Mouse (Mus musculus): ENCODE data around the gene Numbl.

The Numbl gene

DNA sequence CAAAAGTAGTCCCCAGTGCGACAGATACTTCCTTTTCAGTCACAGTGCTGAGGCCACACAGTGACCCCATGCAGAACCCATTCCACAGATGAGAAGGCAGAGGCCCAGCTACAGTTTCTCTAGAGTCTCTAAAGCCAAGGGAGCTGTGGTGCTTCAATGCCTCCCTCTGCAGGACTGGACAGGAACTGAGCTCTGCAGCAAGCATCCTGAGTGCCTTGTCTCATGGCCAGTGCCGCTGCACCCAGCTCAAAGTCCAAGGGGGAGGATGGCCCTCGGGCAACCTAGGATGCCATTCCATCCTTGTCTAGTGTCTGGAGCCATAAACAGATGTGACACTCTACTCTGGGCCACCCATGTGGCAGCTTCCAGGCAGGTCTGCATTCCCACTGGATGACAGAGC is 2.5 kb upstream of the Numbl start:
- DNase-seq (ENCODE audit: low read depth), result peak; percentile 67

DNA sequence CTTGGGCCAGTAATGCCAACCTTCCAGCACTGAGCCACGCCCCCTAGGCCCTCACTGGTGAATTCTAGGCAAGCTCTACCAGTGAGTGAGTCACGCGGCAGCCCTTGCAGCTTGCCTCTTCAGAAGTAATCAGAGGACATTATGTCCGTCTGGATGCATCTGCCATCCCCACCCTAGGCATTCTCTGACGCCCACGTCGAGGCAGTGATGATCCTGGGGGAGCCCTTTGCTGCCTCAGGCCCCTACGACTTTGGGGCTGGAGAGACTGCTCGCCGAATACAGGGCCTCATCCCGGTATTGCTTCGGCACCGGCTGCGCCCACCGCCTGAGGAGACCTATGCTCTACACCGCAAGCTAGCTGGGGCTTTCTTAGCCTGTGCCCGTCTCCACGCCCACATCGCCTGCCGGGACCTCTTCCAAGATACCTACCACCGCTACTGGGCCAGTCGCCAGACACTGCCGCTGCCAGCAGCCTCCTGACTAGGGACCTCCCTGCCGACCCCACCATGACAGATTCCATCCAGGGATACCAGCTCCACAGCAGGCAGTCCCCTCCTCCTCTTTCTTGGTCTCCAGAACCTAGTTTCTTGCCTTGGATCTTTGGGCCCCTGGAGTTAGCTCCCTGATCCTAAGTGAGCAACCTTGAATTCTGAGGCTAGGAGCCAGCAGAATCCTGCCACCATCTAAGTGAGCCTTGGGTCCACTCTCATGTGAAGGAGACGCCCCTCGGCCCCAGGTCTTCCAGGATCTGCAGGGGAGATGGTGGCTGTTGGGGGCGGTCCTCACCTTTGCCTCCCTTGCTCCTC is 984 bp upstream of the Numbl start:
- DNase-seq (ENCODE audit: low read depth), result peak; percentile 57

DNA sequence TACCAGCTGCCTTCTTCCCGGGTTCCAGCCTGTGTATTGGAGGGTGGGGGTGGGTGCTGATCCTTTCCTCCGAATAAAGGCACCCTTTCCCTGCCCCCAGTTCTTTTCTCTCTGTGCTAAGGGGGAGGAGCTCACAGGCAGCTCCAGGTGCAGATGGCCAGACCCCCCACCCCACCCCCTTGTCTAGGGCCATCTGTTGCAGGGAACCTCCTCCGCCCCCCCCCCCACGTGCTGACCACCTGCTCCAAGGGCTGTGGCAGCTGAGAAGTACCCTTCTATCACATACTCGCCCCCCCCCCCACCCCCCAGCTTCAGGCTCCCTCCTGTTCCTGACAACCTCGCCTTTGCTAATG is 405 bp upstream of the Numbl start:
- no peak for DNase-seq (ENCODE audit: low read depth)

DNA sequence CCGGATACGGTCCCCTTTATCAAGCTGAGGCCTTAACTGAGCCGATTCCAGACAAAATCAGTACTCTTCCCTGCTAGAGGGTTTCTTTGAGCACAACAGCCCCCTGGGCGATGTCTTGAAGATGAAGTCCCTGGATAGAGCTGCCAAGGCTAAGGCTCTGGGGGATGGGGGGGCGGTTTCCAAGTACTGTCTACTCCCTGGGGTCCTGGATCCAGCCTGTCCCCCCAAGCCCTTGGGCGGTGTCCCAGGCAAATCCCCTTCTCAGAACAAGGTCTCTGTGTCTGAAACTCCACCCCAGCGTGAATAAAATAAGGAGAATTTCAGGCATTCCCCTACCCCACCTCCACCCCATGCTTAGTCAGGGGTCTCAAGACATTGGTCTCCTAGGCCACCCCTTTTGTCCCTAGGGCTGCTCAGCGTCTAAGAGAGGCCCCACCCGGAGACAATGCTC is 1.1 kb downstream of the Numbl start:
- DNase-seq (ENCODE audit: low read depth), result peak; percentile 52

DNA sequence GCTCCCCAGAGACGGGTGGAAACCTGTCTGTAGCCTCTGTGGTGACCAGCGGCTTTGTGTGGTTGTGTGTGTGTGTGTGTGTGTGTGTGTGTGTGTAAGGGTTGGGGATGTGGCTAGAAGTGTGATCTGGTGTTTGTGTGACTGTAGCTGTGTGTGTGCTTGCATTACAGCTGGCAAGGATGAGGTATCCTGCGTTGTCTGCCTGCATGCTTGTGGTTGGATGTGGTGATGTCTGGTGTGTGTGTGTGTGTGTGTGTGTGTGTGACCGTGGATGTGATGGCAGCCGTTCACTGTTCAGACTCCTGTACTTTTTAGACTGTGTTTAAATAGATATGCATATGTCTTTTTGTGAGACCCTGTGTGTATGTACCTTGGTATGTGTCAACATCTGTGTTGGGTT is 1.5 kb downstream of the Numbl start:
- DNase-seq (ENCODE audit: low read depth), result peak; percentile 67

DNA sequence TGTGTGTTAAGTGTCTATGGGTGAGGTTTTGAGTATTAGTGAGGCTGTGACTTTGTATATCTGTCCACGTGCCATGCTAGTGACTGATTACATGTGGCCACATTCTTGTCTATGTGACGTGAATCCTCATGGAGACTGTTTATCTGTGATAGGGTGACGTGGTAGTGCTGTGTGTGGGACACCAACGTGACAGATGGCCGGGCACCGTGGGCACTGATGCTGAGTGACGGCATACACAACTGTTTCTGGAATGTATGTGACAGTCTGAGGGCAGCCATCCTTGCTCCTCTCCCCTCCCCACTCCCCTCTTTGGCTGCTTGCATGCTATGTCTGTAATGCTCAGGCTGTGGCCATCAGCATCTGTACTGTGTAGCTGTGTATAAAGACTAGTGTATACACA is 2.6 kb downstream of the Numbl start:
- DNase-seq (ENCODE audit: low read depth), result no peak

DNA sequence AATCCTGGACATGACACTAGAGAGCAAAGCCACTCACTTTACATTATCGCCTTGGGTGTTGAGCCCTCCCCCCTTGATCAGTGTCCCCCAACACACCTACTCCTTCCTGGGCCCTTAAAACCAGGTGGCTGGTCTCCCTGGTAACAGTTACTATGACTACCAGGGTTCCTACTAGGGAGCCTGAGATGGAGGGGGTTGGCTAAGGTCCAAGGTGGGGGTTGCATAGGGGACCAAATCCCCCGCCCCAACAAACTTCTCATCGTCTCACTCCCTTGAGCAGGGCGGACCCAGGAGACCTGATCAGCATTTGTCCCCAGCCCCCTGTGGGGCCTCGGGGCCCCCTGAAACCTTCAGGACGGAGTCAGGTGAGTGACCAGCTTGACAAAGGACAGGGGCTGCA is 3.7 kb downstream of the Numbl start:
- DNase-seq (ENCODE audit: low read depth), result no peak

DNA sequence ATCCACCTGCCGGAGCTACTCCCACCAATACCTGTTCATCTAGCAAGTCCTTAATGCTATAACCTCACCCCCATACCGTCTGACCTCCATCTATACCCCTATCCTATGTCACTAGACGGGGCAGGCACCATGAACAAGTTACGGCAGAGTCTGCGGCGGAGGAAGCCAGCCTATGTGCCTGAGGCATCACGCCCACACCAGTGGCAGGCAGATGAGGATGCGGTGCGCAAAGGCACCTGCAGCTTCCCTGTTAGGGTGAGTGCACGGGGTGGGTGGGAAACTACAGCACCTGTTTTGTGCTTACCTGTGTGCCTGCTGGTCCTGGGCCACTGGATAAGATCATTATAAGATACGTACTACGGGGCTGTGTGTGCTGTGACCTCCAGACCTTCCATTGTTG is 6.5 kb downstream of the Numbl start:
- no peak for DNase-seq (ENCODE audit: low read depth)

DNA sequence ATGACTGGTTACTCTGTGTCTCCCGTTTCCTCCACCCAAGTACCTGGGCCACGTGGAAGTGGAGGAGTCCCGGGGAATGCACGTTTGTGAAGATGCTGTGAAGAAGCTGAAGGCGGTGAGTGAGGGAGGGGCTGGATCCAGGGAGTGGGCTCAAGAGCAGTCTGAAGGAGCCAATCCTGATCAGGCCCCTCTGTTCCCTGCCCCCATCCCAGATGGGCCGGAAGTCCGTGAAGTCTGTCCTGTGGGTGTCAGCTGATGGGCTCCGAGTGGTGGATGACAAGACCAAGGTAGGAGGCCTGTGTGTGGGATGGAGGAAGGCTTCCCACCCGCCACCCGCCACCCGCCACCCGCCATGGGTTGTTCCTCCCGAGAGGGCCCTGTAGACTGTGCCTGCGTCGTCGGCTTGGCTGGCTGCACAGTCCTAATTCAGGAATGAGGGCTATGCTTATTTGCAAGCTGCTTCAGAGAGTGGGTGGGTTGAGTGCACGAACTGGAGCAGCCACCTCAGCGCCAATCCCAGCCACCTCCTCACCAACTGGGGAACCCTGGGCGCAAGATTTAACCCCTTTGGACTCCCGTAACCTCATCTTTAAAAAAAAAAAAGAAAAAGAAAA is 8.4 kb downstream of the Numbl start:
- no peak for DNase-seq (ENCODE audit: low read depth)

DNA sequence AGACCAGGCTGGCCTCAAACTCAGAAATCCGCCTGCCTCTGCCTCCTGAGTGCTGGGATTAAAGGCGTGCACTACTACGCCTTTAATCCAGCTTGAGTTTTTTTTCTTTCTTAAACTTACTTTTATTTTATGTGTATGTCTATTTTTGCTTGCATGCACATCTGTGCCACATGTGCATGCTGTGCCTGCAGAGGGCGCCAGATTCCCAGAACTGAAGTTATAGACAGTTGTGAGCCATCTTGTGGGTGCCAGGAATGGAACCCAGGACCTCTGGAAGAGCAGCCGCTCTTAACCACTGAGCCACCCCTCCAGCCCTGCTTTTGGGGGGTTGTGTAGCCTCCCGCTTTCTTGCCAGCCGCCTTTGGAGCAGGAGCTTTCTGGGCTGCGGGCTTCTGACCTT is 13.2 kb downstream of the Numbl start:
- peak; percentile 30 for DNase-seq (ENCODE audit: low read depth)

DNA sequence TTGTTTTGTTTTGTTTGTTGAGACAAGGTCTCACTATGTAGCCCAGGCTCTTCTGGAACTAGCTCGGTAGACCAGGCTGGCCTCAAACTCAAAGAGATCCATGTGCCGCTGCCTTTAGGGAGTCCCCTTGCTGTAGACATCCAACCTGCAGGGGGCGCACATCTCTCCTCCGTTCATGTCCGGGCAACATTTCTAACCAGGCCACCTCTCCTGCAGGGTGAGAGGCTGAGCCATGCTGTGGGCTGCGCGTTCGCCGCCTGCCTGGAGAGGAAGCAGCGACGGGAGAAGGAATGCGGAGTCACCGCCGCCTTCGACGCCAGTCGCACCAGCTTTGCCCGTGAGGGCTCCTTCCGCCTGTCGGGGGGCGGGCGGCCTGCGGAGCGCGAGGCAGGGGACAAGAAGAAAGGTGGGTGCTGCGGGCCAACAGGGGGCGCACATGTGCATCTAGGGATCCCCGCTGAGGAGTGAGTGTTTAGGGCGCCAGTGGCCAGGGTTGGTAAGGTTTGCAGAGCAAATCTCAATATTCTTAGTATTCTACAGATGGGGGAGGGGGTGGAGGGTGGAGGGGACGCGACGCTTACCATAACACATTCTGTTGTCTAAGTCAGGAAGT is 15.6 kb downstream of the Numbl start:
- peak; percentile 62 for DNase-seq (ENCODE audit: low read depth)

DNA sequence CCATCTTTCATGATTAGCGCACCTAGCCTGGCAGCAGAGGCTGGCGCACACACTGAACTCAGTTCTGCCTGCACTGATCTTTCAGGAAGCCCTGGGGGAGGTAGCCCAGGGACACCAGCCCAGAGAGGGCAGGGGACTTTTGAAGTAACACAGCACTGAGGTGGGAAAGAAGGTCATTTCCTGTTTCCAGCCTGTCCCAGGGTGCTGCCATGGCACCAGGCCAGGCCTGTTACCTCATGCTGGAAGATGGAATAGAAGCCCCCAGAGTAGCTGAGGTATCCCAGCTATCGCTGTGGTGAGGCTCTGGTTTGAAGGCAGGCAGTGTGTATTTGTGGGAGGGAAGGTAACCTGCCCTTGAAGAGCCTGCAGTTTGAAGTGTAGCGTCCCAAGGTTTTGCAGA is 16.7 kb downstream of the Numbl start:
- no peak for DNase-seq (ENCODE audit: low read depth)

DNA sequence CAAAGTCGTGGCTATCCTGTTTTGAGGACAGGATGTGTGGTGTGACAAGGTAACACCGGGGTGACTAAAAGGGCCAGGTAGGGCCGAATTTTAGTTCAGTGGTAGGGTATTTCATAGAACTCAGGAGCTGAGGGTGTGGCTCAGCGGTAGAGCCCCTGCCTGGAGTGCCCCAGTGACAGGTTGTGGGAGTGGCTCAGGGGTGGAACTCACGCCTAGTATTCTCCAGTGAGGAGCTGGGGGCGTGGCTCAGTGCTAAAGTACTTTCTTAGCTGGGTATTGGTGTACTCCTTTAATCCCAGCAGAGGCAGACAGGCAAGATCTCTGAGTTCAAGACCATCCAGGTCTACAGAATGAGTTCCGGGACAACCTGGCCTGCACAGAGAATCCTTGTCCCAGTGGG is 17.8 kb downstream of the Numbl start:
- no peak for DNase-seq (ENCODE audit: low read depth)

DNA sequence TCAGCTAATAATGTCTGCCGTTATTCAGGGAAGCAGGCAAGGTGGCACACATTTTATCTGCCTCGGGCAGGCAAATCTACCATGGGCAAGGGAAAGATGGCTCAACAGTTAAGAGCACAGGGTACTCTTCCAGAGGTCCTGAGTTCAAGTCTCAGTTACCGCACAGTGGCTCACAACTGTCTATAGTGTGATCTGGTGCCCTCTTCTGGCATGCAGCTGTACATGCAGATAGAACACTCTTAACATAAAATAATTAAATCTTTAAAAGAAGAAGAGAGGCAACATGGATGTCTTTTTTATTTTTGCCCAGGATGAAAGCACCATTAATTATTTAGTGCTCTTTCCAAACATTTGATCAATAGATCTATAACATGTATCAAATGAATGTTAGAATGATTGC is 19.0 kb downstream of the Numbl start:
- DNase-seq (ENCODE audit: low read depth), result peak; percentile 65

DNA sequence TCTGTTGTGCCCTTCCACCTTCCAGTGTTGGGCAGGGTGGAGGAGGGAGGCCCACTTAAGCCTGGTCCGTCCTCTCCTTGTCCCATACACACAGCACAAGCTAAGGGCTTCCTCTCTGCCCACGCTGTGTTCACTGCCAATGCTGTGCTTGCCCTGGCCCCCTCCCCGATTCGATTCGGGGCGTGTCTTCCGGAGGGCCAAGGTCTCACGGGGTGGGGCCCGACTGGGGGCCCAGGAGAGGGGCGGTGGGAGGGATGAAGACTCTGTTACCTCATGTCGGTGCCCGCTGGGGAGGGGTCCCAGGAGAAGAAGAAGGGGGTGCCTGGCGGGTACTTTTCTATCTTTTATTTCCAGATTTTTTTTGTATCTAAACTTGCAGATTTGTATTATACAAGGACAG is 23.5 kb downstream of the Numbl start:
- no peak for DNase-seq (ENCODE audit: low read depth)

DNA sequence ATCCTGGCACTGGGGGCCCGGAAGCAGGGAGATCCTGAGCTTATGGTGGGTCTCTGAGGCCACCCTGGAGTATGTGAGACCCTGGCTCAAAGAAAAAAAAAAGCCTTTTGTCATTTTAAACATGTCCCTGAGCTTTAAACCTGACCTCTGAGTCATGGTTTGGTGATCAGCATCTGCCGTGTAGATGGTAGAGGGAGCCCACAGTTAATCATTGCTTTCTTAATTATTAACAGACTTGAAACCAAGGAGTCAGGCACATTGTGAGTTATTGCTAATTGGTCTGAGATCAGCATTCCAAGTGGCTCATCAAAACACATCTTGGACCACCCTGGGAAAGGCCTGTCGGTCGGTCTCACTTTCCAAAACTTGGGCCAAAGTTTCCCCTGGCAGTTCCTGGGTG is 24.0 kb downstream of the Numbl start:
- DNase-seq (ENCODE audit: low read depth), result no peak

DNA sequence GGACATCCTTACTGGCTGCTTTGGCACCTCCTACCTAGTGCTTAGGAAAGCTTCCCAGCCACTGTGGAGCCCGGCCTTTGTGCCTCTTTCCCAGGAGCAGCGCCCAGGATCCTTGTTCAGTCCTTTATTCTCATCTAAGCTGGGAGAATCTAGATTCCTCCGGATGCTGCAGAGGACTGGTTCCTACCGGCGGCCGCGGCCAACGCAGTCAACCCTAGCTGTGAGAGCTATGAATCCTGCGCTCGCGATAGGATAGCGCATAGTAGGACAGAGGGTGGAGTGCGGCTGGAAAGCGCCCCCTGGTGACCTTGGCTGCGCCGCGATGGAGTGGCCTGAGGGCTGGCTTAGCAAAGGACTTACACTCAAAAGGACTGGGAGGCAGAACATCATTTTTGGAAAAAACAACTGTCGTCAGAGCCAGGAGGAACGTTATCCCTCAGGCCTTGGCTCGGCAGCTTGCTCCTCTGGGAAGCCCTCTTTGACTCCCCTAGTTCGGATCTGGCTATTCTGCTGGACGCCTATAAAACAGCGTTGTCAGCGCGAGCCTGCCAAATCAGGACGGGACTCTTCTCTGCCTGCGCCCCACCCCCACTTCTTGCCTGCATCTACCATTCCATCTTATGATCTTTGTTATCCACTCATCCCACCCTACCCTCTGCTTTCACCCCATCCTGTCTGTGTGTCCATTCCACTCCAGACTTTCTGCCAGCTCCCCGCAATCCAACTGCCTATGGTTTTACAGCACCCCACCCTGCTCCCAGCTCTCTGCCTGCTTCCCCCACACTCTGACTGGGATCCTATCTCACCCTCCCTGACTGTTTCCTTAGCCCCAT is 26.8 kb downstream of the Numbl start:
- DNase-seq (ENCODE audit: low read depth), result no peak

DNA sequence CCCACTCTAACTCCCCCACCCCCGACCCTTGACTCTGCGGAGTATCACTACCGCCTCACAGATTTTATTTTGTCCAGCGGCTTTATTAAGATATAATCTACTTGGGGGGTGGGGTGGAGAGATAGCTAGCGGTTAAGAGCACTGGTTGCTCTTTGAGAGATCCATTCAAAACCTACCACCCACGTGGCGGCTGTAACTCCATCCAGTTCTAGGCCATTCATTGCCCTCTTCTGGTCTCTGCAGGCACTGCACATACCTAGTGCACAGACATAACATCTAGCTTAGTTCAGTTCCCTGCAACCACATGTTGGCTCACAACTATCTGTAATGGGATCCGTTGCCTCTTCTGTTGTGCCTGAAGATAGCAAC is 27.4 kb downstream of the Numbl start:
- peak; percentile 72 for DNase-seq (ENCODE audit: low read depth)

DNA sequence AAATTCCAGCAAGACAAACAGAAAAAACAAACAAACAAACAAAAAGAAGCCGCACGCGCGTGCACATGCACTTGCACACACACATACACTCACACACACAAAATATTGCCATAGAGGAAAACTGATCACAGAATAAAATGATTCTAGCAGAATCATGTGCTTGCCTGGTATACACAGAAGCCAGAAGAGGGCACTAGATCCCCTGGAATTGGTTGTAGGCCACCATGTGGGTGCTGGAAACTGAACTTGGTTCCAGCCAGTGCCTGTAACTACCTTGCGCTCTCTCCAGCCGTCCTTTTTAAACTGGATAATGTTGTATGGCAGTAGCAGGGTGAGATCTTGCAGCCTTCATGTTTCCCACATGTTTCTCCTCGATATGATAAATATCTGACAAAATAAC is 30.5 kb downstream of the Numbl start:
- DNase-seq (ENCODE audit: low read depth), result no peak

DNA sequence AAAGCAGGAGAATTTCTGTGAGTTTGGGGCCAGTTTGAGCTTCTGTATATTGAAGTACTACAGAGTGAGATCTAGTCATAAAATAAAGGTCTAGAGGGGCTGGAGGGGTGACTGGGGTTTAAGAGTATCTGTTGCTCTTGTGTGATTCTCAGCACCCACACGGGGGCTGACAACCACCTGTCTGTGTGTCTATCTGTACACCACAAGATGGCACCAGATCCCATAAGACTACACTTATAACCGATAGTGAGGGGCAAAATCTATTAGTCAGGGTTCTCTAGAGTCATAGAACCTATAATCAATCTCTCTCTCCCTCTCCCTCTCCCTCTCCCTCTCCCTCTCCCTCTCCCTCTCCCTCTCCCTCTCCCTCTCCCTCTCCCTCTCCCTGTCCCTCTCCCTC is 32.3 kb downstream of the Numbl start:
- DNase-seq (ENCODE audit: low read depth), result no peak

DNA sequence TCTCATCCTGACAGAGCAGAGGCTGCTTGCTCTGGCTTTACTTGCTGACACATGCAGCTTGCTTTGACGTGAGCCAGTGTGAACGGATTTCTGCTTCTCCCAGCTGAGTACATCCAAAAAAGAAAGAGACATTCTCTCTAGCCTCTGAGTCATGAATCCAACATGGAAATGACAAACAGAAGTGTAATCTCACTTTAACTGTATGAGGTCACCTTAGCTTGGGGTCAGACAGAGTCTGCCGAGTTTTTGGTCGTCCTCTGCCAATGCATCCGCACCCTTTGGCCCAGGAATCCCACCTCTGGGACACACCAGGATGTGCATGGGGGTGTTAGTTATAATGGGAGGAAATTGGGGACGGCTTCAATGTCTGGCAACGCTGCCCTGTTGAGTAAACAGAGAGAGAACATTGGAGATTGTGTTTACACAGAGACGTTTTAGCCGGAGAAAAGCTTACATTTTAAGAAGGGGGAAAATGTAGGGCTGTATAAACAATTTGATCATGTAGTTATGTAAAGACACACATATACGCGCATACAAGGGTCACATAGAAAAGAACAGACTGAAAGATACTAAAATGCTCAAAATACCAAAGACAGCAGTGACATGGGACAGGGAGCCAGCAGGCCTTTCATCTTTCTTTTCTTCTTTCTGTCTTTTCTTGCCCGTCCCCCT is 33.7 kb downstream of the Numbl start:
- DNase-seq (ENCODE audit: low read depth), result peak; percentile 71

DNA sequence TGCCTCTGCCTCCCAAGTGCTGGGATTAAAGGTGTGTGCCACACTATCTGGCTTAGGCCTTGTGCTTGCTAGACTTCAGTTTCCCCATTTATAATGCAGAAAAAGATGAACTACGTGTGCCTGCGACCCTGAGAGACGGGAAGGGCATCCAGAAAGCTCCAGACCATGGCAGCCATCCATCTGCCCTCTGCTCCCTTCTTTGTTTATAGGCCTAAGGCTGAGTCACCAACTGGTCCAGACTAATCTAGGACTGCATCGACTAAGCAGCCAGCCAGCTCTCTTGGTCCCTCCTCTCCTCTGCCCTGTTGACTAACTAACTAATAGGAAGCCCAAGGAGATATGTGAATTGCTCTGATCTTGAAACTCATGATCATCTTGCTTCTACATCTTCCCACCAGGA is 37.7 kb downstream of the Numbl start:
- peak; percentile 76 for DNase-seq (ENCODE audit: low read depth)

Data from NIH3T3 (cell line).